Mouse (Mus musculus): ENCODE measurements around the gene Aldh4a1. TPM values are rescaled to one million over a fixed set of nuclear protein-coding genes. Genes with fewer than 3 reads are reported as not detected.
A peak's percentile ranks its signal among the peaks of the same experiment; 100 is the strongest.

Gene Aldh4a1
- 18.6 and 21.6 TPM in 2 replicates for polyA plus RNA-seq (2014; fragmentation: Nextera tagmentation; extraction: Ambion mirVana)

DNA sequence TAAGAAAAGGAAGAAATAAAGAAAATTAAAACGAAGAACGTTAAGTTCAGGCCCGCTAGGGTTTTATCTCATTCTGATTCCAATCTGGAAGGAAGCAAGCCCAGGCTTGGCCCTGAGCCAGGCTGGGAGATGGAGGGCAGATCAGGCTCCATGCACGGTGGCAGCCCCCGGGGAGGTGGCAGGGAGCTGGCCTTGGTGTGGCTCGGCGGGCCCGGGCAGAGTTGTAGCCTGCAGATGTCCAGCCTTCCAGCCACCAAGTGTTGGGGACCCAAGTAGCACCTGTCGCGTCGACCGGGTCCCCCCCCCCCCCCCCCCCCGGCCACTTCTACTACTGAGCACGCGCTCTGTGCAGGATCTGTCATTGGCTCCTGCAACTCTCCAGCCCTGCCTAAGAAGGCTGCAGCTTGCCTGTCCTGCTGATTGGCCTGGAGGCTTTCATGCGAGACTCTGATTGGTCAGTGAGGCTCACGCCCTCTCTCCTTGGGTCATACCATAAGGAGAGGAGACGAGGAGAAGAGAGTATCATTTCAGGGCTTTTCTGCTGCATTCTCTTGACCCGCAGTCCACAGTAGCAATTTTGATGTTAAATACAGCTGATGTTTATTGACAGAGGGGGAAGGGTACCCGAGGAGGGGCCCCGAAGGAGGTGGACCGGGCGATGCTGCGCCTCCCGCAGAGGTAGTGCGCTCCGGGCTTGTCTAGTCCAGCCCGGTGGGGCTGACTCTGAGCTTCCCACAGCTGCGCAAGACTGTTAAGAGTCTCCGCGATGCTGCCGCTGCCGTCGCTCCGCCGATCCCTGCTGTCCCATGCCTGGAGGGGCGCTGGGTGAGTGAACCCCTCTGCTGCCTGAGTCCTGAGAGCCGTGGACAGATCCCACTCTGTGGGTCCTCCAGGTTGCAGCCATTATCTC is at the start of gene Aldh4a1:
Aldh4a1 (plus strand) TSS at position 494 of the 910 bp plus-strand sequence.
- H3K27me3 ChIP-seq (replicated peaks; ENCODE audit: control insufficient read depth, insufficient read depth, low read length): no peaks in the 10 kb centered on the region
- peak within 1 kb of the TSS; percentile 82 for H3K9ac ChIP-seq (ENCODE audit: low read length)
- WGBS: under 1% methylated on average over 35 of the region's 38 CpGs
- peak; percentile 99 for DNase-seq (ENCODE audit: low spot score)
- H3K9me3 ChIP-seq (replicated peaks; ENCODE audit: control insufficient read depth, low read length): no peaks in the 10 kb centered on the region
- H3K36me3 ChIP-seq (ENCODE audit: control insufficient read depth, insufficient read depth, low read length): no peaks in the 10 kb centered on the region
- H3K27ac ChIP-seq (ENCODE audit: low read depth, low read length): peak within 1 kb of the TSS; percentile 78
- ATAC-seq: peak; percentile 100
- peak within 1 kb of the TSS; percentile 68 for H3K4me3 ChIP-seq (ENCODE audit: low read depth, low read length)
- peak within 1 kb of the TSS; percentile 80 for H3K4me2 ChIP-seq (ENCODE audit: low read length)
- H3K4me1 ChIP-seq (ENCODE audit: control insufficient read depth, insufficient read depth, low read length): peaks cover 10% of the 10 kb centered on the region; the same call in 1 of the 2 replicates

DNA sequence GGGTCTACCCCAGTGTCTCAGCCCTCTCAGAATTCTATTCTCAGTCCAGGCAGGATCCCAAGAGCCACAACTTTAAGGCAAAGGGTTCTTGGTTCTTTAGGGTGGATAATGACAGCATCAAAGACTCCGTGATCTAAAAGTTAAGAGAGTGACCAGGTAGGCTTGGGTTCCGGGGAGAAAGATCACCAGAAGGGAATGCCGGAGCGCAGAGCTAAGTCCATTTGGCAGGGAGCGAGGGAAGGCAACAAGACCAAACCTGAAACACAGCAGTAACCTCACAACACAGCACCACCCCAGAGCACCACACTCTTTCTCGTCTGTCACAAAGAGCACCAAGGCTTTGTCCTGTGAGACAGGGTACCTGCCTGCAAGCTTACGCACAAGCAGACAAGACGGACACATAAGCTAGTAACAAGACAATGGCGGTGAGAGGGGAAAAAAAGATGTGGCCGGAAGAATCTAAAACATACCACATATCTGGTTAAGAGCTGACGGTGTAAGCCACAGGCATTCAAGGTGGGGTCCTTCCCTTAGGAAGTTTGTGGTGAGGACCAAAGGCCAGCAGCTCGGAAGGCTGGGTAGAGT is 49.6 kb upstream of the Aldh4a1 start:
- Histone ChIP-seq H3K4me2 (ENCODE audit: low read length) (no peak overlapping the region), H3K4me3 (ENCODE audit: low read depth, low read length) (no peak overlapping the region), H3K27me3 (replicated peaks; ENCODE audit: control insufficient read depth, insufficient read depth, low read length) (0 out of 2 replicates have a peak, but pooled peaks cover 3% of the 10 kb centered on the region), H3K27ac (ENCODE audit: low read depth, low read length) (no peak overlapping the region), H3K9ac (ENCODE audit: low read length) (no peak overlapping the region), H3K9me3 (replicated peaks; ENCODE audit: control insufficient read depth, low read length) (no peaks in the 10 kb centered on the region), H3K36me3 (ENCODE audit: control insufficient read depth, insufficient read depth, low read length) (no peaks in the 10 kb centered on the region), H3K4me1 (ENCODE audit: control insufficient read depth, insufficient read depth, low read length) (peaks cover 10% of the 10 kb centered on the region; the same call in 1 of the 2 replicates)
- no peak for DNase-seq (ENCODE audit: low spot score)
- WGBS: 85% methylated on average over 12 of the region's 12 CpGs
- no peak for ATAC-seq

DNA sequence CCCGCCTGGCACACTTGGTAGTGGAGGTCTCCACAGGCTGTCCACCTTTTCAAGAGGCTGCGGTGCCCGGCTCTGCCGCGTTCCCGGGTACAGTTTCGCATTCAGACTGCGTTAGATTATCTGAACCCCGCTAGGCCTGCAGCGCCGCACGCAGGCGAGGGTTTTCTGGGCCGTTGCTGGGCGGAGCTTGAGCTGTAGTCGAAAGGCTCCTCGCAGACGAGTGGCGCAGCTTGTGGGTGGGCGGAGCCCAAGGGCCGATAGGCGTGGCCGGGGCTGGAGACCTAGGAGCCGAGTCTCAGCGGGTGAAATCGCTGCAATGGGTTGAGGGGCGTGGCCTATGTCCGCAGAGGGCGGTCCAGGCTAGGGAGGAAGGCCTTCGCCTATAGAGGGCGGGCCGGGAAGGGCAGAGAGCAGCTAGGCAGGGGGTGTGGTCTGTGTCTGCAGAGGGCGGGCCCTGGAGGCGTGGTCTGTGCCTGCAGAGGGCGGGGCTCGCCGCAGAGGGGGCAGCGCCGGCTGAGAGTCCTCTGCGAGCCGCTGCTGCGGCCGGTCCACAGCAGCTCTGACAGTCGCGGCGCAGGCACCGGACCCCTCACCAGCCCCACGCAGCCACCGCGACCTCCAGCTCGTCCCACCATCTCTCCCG is 48.4 kb upstream of the Aldh4a1 start:
- ATAC-seq (peak; percentile 94), DNase-seq (ENCODE audit: low spot score) (peak; percentile 98)
- peak overlapping the region; percentile 79 for H3K27ac ChIP-seq (ENCODE audit: low read depth, low read length)
- under 1% methylated on average over 38 of the region's 52 CpGs for WGBS
- H3K36me3 ChIP-seq (ENCODE audit: control insufficient read depth, insufficient read depth, low read length): no peaks in the 10 kb centered on the region
- H3K4me3 ChIP-seq (ENCODE audit: low read depth, low read length): peak overlapping the region; percentile 72
- peak overlapping the region; percentile 83 for H3K9ac ChIP-seq (ENCODE audit: low read length)
- peak overlapping the region; percentile 98 for H3K4me2 ChIP-seq (ENCODE audit: low read length)
- H3K9me3 ChIP-seq (replicated peaks; ENCODE audit: control insufficient read depth, low read length): no peaks in the 10 kb centered on the region
- H3K27me3 ChIP-seq (replicated peaks; ENCODE audit: control insufficient read depth, insufficient read depth, low read length): 0 out of 2 replicates have a peak, but pooled peaks cover 6% of the 10 kb centered on the region
- peaks cover 10% of the 10 kb centered on the region; the same call in 1 of the 2 replicates for H3K4me1 ChIP-seq (ENCODE audit: control insufficient read depth, insufficient read depth, low read length)

DNA sequence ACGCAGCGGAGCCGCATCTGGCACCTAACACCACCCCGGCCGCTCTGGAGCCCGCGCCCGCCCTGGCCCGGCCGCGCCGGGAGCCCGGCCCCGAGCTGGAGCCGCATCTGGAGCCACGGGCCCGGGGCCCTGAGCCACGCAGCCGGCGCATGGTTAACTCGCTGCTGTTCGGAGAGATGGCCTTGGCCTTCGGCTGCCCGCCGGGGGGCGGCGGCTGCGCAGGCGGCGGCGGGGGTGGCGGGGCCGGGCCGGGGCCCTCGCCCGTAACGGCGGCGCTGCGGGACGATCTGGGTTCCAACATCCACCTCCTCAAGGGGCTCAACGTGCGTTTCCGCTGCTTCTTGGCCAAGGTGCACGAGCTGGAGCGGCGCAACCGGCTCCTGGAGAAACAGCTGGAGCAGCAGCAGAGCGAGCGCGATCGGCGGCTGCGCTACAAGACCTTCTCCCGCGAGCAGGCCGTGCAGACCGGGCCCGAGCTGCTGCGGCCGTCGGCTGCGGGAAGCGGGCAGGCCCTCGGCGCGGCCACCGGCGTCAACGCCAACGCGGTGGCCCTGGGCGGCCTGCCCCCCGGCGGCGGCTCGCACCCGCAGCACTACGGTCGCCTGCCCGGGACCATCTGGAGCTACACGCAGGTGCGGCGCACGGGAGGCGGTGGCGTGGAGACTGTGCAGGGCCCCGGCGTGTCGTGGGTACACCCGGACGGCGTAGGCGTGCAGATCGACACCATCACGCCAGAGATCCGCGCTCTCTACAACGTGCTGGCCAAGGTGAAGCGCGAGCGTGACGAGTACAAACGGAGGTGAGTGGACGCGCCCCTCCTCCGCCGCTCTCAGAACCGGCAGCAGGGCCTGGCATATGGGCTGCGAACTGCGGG is 47.6 kb upstream of the Aldh4a1 start:
- WGBS: under 1% methylated on average over 104 of the region's 111 CpGs
- Histone ChIP-seq H3K4me1 (ENCODE audit: control insufficient read depth, insufficient read depth, low read length) (peaks cover 10% of the 10 kb centered on the region; the same call in 1 of the 2 replicates), H3K27ac (ENCODE audit: low read depth, low read length) (peak overlapping the region; percentile 79), H3K4me2 (ENCODE audit: low read length) (peak overlapping the region; percentile 98), H3K4me3 (ENCODE audit: low read depth, low read length) (peak overlapping the region; percentile 72), H3K36me3 (ENCODE audit: control insufficient read depth, insufficient read depth, low read length) (no peaks in the 10 kb centered on the region), H3K9ac (ENCODE audit: low read length) (peak overlapping the region; percentile 83), H3K9me3 (replicated peaks; ENCODE audit: control insufficient read depth, low read length) (no peaks in the 10 kb centered on the region), H3K27me3 (replicated peaks; ENCODE audit: control insufficient read depth, insufficient read depth, low read length) (0 out of 2 replicates have a peak, but pooled peaks cover 6% of the 10 kb centered on the region)
- peak; percentile 21 for ATAC-seq
- peak; percentile 54 for DNase-seq (ENCODE audit: low spot score)

DNA sequence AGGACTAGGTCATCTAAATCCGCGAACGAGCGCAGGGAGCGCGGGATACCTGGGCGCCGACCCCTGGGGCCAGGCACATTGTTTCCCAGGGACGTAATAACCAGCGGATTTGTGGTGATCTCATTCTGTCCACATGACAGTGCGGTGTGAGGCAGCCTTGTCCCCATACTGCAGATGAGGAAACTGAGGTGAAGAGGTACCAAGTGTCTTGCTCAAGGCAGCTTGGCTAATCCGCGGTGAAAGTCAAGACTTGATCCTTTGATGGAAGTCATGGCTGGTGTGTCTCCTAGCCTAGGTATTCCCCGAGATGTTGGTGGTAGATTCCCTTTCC is 47.0 kb upstream of the Aldh4a1 start:
- H3K36me3 ChIP-seq (ENCODE audit: control insufficient read depth, insufficient read depth, low read length): no peaks in the 10 kb centered on the region
- peaks cover 10% of the 10 kb centered on the region; the same call in 1 of the 2 replicates for H3K4me1 ChIP-seq (ENCODE audit: control insufficient read depth, insufficient read depth, low read length)
- H3K9ac ChIP-seq (ENCODE audit: low read length): peak overlapping the region; percentile 83
- 11% methylated on average over 14 of the region's 14 CpGs for WGBS
- no peaks in the 10 kb centered on the region for H3K9me3 ChIP-seq (replicated peaks; ENCODE audit: control insufficient read depth, low read length)
- ATAC-seq (no peak), DNase-seq (ENCODE audit: low spot score) (no peak)
- 0 out of 2 replicates have a peak, but pooled peaks cover 6% of the 10 kb centered on the region for H3K27me3 ChIP-seq (replicated peaks; ENCODE audit: control insufficient read depth, insufficient read depth, low read length)
- H3K4me2 ChIP-seq (ENCODE audit: low read length): peak overlapping the region; percentile 98
- H3K27ac ChIP-seq (ENCODE audit: low read depth, low read length): no peak overlapping the region
- H3K4me3 ChIP-seq (ENCODE audit: low read depth, low read length): peak overlapping the region; percentile 72

DNA sequence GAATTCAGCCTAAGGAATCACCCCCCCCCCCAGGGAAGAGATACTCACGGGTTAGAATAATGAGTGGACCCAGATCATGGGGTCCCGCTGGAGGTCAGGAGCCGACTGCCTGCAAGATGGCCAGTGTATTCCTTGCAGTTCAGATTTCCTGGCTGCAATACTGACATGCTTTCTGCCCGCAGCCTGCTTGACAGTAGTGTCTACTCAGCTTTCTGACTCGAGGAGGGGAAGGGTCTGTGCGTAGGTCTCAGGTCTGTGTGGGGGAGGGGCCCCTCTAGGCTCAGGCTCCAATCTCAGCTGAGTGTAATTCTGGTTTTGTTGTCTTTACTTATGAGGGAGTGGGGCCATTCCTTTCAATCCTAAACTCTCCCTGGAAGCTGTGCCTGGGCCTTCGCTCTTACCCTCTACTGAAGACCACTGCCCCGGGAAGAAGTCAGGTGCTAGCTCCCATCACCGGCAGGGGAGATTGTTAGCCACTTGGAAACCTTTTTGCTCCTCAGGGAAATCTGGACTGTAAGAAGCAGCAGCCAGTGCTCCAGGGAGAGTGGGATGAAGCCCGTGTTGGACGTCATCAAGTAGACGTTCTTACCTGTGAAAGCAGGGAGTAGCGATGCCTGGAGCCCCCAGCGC is 46.3 kb upstream of the Aldh4a1 start:
- Histone ChIP-seq H3K4me3 (ENCODE audit: low read depth, low read length) (no peak overlapping the region), H3K27ac (ENCODE audit: low read depth, low read length) (no peak overlapping the region), H3K36me3 (ENCODE audit: control insufficient read depth, insufficient read depth, low read length) (no peaks in the 10 kb centered on the region), H3K9ac (ENCODE audit: low read length) (no peak overlapping the region), H3K4me2 (ENCODE audit: low read length) (peak overlapping the region; percentile 98), H3K9me3 (replicated peaks; ENCODE audit: control insufficient read depth, low read length) (no peaks in the 10 kb centered on the region), H3K27me3 (replicated peaks; ENCODE audit: control insufficient read depth, insufficient read depth, low read length) (0 out of 2 replicates have a peak, but pooled peaks cover 6% of the 10 kb centered on the region), H3K4me1 (ENCODE audit: control insufficient read depth, insufficient read depth, low read length) (peaks cover 16% of the 10 kb centered on the region; the same call in 1 of the 2 replicates)
- ATAC-seq (no peak), DNase-seq (ENCODE audit: low spot score) (no peak)
- 61% methylated on average over 14 of the region's 14 CpGs for WGBS

DNA sequence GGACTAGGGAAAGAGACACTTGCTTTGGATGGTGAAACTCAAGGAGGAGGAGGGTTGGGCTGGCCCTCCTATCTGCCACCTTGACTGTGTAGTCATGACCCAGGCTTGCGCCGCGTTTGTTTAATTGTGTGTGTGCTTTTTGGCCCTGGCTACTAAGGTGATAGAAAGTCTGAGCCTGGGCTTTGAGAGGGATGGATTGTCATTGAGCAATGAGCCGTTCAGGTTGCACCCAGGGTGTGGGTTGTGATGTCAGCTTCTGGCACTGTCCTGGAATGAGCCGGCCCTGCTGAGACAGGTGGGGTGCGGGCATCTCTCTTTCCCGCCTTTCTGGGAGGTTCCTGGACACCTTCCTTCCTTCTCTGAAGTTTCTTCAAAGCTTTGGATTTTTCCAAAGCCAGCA is 45.7 kb upstream of the Aldh4a1 start:
- DNase-seq (ENCODE audit: low spot score) (no peak), ATAC-seq (no peak)
- no peak overlapping the region for H3K27ac ChIP-seq (ENCODE audit: low read depth, low read length)
- no peaks in the 10 kb centered on the region for H3K36me3 ChIP-seq (ENCODE audit: control insufficient read depth, insufficient read depth, low read length)
- H3K9me3 ChIP-seq (replicated peaks; ENCODE audit: control insufficient read depth, low read length): no peaks in the 10 kb centered on the region
- WGBS: 87% methylated on average over 7 of the region's 7 CpGs
- 0 out of 2 replicates have a peak overlapping the region, but pooled peaks have one; percentile 35 for H3K9ac ChIP-seq (ENCODE audit: low read length)
- no peak overlapping the region for H3K4me3 ChIP-seq (ENCODE audit: low read depth, low read length)
- H3K4me1 ChIP-seq (ENCODE audit: control insufficient read depth, insufficient read depth, low read length): peaks cover 19% of the 10 kb centered on the region; the same call in 1 of the 2 replicates
- no peak overlapping the region for H3K4me2 ChIP-seq (ENCODE audit: low read length)
- H3K27me3 ChIP-seq (replicated peaks; ENCODE audit: control insufficient read depth, insufficient read depth, low read length): 0 out of 2 replicates have a peak, but pooled peaks cover 6% of the 10 kb centered on the region

Data from forebrain, embryonic 14.5 days (tissue).